Mouse (Mus musculus): Measurements from ENCODE around the gene Megf11.
"Not testable (repeated sequence)": the region's sequence is repeated elsewhere in the genome, so short reads cannot be mapped to it uniquely, and the experiment has no call there.

The Megf11 gene

DNA sequence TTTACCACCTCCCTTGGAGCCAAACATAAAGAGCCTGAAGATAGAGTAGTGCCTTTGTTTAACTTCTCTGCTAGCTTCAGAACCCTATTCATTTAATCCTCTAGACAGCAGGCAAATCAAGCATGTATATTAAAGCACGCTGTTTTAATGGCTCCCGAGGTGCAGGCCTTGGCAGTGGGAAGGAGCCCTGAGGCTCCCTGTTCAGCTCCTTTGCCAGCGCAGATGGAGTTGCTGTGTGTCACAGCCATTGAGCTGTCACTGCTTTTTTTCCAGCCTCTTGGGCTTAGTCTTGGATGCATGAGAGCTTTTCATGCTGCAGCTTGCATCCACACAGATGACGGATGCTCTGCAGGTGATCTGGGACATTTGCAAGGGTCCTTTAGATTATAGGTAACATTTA is 81.1 kb downstream of the Megf11 start:
- DNase-seq (ENCODE audit: low spot score): no peak

DNA sequence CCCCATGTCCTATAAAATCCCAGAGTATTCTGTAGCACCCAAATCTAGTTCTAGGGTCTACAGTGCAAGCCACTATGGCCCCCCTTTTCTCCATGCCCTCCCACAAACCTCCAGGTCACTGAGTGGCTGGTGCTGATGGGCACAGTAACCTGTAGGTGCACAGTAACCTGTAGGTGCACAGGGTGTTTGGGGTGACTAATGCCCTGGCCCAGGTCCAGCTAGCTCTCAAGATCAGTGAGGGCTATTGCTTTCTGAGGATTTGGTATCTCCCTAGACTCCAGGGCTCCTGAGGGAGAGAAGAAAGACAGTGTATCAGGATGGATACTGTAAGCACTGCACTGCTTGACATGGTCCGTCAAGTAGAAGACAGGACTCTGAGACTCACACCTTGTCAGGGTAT is 85.4 kb downstream of the Megf11 start:
- no peak for DNase-seq (ENCODE audit: low spot score)

DNA sequence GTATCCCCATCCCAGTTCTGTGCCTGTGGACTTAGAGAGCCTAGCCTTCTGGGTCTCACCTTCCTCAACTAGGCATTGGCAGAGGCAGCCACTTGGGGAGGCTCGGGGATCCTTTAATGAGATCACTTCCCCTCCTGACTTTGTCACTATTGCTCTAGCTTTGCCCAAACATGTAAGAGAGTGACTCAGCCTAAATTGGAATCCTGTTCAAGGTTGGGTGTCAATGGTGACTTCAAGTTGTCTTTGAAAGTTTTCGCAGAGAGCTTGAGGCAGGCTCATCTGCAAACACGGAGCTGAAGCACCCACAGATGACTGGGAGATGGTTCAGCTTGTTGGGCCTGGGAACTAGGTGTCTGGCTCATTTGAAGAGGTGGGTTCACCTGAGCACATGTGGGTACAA is 85.9 kb downstream of the Megf11 start:
- DNase-seq (ENCODE audit: low spot score): no peak

DNA sequence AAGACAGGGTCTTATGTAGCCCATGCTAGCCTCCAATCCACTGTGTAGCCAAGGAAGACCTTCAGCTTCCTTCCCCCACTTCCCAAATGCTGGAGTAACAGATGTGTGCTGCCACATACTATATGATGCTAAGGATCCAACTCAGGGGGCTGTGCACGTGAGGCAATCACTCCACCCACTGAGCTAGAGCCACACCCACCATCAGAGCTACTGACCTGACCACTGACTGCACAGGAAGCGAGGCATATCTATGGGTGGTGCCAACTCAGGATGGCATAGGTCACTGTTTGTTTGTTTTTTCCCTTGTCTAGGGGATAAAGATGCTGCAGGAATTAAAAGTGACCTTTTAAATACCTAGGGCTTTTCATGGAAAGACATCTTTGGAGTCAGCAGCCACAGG is 86.7 kb downstream of the Megf11 start:
- peak; percentile 40 for DNase-seq (ENCODE audit: low spot score)

DNA sequence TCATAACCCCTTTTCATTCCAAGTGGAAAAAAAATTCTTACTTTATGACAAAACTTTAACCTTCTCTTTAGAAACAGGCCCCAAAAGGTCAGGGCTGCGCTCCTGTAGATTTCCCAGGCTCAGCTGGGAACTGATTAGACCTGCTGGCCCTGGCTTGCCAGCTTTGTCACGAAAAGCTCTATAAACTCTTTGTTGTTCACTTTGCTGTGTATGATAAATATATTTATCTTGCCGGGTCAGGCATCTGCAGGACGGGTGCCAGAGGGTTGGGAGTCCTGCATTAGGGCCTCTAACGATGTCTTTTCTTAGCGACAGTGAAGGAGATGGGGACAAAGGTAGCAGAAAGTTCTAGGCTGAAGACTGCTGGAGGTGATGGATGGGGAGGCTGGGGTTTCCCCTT is 87.3 kb downstream of the Megf11 start:
- peak; percentile 41 for DNase-seq (ENCODE audit: low spot score)

DNA sequence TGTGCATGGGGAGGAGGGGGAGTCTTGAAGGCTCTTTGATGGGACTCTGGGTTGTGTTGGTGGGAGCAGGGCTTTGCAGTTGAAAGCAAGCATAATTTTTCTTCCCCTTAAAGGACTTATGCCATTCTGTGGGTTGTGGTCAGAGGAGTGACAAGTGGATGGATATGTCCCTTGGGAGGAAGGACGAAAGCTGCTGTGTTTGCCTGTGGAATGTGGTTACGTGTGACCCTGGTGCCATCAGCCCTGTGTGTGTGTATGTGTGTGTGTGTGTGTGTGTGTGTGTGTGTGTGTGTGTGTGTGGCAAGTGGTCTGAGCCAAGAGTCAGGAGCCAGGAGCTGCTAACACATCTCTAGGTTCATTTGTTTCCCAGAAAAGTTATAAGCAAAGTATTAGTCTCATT is 87.7 kb downstream of the Megf11 start:
- peak; percentile 9 for DNase-seq (ENCODE audit: low spot score)

DNA sequence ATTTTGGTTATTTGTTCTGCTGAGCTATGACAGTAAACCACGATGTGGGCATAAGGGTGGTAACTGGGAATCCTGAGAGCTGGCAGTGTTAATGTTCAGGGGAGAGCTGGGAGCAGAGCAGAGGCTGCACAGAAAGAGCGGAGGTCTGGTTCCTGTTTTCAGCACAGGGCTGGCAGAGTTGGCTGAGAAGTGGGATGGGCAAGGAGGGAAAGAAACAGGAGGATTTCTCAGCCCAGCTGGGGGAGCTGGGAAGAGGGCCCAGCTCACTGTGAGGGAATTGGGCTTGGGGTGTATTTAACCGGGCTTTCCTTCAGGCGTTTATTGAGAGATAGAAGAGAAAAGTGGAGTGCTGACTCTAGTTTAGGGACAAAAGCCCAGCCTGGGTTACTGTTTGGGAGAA is 88.3 kb downstream of the Megf11 start:
- DNase-seq (ENCODE audit: low spot score): no peak

DNA sequence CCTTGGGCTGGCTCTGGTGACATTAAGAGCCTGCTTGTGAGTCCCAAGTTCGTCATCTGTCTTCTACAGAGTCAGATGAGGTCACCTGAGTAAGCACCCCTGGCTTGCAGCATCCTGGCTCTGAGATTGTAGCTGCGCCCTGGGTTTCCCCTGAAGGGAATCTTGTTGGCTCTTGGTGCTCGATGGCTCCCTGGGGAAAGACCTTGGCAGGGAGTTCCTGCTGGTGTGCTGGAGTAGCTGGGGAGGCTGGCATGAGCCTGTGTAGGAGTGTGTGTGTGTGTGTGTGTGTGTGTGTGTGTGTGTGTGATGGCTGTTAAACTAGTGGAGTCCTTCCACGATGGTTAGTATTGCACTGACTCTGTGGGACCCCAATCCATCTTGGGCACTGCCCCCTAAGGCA is 88.7 kb downstream of the Megf11 start:
- DNase-seq (ENCODE audit: low spot score): no peak

DNA sequence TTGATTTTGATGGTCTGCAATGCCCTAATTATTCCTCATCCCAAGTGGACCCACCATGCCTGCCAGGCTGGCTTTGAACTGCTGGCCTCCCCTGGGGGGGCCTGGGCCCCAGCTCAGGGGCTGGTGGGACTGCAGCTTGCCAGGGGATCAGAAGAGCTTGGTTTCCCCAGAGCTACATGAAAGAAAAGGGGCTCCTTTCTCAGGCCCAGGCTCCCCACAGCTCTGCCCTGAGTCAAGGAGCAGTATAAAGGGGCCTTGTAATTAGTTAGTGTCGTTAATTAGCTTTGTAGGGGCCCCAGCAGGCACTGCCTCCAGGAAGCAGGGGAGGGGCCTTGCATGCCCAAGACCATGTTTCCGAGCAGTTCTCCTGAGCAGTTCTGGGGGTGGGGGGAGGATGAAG is 90.5 kb downstream of the Megf11 start:
- no peak for DNase-seq (ENCODE audit: low spot score)

DNA sequence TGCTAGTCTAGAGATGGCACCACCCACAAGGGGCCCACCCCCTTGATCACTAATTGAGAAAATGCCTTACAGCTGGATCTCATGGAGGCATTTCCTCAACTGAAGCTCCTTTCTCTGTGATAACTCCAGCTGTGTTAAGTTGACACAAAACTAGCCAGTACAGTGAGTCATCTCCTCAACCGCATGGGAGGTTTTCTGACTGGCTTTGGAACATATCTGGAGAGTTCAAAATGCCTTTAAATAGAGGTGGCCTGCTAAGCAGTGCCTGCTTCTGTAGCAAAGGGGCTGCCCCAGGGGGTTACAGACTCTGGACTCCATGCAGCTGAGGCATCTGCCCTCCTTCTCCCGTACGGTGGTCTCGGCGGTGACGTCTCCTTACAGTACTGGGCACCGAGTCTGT is 92.0 kb downstream of the Megf11 start:
- DNase-seq (ENCODE audit: low spot score): not testable (repeated sequence)

DNA sequence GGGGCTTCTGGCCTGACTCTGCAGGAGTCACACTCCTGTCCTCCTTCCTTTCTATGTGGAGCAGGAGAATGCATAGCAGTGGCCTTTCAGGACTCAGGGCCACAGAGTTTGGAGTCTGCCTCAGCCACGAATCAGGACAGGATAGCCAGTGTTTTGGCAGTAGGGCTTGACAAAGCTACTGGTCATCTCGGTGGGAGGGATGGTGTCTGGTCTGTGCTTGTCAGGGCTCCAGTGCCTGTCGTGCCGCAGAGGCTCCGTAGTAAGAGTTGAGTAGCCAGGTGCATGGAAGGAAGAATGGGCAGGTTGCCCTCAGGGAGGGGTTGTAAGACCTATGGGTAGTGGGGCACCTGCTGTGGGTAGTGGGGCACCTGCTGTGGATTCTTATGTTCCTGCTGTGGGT is 96.7 kb downstream of the Megf11 start:
- DNase-seq (ENCODE audit: low spot score): no peak

DNA sequence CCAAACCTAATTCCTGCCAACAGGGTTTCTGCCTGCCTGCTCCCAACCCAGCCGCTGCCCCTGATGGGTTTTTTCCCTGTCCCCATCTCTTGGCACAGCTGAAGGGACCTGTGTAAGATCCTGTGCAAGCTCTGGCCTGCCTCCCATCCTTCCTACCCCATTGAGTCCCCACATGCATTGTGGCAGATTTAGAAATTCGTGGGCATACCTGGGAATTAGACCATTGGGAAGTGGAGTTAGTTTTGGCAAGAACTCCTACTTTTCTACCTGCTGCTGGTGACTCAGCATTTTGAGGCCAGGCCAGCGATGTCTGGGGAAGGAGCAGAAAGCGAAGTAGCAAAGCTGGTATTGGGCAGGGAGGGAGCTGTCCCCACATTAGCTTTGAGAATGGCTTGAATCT is 102.0 kb downstream of the Megf11 start:
- DNase-seq (ENCODE audit: low spot score): no peak

DNA sequence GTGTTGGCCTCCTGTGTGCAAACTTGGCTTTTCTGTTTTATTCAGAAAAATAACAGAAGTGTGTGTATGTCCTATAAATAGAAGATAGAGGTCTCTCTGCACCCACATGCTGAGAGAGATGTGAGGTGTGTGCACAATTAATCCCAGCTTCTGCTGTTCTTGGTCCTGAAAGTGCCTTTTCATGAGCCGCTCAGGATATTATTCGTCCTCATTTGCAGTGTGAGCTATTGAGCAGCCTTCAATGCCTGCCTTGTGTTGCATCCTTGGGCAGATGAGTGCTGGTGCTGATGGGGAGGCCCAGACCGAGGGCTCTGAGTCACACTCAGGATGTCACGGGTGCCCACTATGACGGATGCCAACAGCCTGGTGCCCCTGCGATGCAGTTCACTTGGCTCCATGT is 109.2 kb downstream of the Megf11 start:
- DNase-seq (ENCODE audit: low spot score): no peak

DNA sequence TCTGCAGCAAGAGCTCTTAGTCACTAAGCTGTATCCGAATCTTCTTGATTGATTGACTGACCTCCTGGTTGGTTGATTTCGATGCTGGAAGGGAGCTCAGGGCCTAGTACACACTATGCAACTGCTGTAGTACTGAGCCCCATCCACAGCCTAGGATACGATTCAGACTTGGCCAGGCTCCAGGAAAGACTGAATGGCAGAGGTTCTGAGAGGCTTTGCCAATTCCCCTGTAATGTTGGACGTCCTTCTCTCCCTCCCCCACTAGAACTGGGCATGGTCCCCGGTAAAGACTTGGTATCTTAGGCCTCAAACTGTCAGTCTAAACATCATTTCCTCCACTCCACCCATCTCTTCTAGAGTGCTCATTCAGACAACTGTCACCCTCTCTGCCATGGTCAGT is 113.5 kb downstream of the Megf11 start:
- no peak for DNase-seq (ENCODE audit: low spot score)

DNA sequence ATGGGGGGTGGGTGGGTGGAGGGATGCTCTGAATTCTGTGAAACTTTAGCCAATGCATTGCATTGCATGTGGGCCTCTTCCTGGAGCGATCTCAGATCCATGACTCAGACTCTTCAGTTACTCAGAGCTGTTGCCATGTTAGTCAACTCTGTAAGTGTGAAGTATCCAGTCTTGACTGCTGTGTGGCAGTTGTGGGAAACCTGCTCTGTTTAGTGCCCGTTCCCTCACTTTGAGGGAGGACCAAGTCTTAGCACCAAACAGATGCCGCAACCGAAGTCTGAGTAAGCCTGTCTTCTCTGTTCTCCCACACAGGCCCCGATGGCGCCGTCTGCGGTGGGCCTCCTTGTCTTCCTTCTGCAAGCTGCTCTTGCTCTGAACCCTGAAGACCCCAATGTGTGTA is 115.8 kb downstream of the Megf11 start:
- no peak for DNase-seq (ENCODE audit: low spot score)

DNA sequence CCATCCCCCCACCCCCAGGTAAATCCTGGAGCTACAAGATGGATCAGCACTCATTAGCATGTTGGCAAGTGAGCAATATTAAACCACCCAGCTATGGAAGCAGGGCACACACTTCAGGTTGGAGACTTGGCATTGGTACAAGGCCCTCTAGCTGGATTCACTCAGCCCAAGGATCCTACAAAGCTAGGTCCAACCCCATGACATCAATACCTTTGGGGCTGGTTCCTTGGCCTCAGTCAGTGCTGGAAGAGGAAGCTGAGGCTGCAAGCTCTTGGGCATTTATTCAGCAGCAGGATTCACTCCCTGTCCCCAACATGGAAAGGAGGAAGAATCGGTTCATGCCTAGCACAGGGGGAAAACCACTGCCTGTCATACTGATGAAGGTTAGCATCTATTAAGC is 118.6 kb downstream of the Megf11 start:
- DNase-seq (ENCODE audit: low spot score): no peak

DNA sequence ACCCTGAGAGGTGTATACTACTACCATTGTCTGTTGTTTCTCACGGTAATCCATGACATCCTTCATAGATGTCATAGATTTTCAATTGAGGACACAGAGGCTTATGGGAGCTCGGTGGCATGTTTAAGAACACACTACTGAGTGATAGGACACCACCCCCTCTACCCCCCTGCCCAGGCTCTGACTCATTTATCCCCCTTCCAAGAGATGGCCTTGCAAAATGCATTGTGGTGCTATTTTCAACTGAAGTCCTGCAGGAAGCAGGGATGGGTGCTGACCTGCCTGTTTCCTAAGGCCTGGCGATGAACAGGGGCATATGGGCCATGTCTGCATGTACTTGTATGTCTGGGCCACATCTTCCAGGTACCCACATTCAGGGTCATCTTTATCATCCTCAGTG is 119.0 kb downstream of the Megf11 start:
- DNase-seq (ENCODE audit: low spot score): no peak

DNA sequence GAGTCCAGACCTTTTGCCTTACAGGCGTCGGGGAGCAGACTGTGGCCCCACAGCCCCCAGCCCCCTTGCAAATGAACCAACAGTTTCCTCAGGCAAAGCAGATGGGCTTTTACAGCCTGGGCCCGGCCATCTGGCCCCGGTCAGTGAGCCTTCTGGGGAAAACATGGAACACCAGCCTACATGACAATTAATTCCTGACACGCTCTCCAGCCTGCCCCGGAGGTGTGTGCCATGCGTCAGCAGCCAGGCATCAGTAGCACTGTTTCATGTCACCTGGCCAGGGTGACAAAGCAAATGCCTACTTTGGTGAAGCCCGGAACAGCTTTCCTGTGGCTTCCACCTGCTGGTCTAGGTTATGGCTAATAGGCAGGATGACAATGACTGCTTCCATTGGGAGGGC is 119.5 kb downstream of the Megf11 start:
- no peak for DNase-seq (ENCODE audit: low spot score)

DNA sequence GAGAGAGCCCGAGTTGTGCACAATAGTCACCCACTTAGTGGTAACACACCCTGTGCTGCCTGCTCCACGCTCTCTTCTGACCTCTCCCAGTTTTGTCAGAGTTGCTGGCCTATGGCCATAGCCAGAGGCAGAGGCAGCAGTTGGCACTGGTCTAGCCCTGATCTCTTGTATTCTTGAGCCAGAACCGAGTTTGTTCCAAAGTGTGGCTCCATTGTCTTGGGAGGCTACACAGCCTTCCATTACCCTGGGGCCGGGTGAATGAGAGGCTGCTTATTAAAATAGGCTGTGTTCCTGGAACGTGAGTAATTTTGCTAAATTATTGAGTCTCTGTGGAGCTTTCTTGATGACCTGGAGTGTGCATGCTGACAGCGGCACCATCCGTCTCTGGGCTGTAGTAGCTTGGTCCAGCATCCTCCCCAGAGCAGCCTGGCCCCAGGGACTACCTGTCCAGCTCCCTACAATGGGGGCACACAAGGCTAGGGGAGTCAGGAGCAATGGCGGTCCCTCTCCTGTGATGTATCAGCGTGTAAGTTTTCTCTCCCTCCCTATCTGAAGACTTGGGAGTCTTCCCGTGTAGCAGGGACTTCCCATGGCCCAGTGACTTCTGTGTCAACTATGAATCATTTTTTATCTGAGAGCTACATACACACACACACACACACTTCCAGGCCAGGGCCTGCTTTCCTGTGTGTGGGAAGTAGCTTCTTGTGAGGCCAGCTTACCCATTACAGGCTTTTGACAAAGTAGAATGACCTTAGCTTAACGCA is 121.2 kb downstream of the Megf11 start:
- DNase-seq (ENCODE audit: low spot score): no peak

DNA sequence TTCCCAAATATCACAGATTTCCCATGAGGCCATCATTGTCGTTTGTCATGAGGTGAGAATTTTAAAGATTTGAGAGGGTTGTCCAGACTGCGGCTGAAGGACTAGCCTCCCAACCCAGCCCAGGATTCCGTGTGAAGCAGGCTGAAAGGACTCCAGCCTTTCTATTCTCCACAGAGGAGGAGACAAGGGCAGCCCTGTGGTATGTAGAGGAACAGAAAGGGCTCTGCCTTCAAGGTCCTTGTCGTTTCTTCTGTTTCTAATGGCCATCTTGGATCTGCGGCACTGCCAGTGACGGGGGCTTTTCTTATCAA is 121.7 kb downstream of the Megf11 start:
- DNase-seq (ENCODE audit: low spot score): no peak

DNA sequence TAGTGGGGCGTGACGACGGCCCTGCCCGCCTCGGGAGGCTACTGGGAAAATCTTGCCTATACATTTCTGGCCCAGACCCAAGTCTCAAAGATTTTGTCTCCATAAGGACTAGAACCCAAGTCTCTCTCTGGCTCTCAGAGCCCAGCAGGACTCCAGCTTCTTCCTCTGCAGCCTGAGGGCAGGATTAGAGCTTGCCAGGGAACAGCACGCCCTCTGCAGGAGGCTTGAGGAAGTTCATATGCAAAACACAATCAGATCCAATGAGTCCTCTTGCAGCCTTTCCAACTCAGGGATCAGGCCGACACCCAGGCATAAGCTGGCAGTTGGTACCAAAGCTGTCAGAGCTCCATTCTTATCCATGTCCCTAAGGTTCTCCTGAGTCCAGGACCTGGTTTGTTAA is 122.6 kb downstream of the Megf11 start:
- DNase-seq (ENCODE audit: low spot score): no peak

DNA sequence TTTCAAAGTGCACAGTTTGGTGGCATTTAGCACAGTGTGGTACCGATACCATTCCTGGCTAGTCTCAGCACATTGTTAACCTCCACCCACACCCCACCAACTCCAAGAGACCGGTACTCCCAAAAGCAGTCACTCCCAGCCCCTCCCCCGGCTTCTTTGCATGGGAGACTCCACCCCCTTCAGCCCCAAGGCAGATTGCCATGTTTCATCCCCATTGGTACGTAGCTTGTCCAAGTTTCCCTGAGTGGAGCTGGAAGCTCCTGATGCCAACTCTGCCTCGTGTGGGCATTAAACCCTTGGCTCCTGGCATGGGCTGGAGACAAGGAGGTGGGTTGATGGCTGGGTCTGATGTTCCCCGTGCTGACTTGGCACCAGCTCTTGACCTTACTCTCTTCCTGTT is 129.4 kb downstream of the Megf11 start:
- DNase-seq (ENCODE audit: low spot score): no peak

DNA sequence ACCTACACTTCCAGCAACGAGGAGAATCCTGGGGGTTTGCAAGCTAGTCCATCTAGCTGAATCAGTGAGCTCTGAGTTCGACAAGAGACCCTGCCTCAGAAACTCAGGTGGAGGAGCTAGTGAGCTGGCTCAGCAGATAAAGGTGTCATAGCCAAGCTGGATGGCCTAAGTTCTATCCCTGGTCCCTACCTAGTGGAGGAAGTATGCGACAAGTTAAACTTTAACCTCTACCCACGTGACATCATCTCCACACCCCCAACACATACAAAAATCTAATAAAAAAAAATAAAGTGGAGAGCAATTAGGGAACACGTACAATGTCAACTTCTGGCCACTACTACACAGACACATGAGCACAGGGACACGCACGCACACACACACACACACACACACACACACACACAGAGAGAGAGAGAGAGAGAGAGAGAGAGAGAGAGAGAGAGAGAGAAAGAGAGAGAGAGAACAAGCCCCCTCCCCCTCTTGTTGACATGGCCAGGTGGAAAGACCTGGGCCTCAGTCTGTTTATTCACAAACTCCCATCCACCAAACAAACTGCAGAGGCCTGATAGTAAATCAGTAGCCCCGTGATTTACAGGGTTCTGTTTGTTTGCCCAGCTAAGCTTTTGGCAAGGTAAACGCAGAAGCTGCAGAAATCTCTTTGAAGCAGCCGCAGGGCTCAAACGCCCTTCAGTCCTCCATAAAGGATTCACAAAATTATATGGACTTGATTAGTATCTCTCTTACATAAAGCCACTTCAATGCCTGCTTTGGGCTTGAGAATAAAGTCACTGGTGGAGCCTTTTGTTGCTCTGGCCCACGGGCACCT is 134.7 kb downstream of the Megf11 start:
- DNase-seq (ENCODE audit: low spot score): no peak

DNA sequence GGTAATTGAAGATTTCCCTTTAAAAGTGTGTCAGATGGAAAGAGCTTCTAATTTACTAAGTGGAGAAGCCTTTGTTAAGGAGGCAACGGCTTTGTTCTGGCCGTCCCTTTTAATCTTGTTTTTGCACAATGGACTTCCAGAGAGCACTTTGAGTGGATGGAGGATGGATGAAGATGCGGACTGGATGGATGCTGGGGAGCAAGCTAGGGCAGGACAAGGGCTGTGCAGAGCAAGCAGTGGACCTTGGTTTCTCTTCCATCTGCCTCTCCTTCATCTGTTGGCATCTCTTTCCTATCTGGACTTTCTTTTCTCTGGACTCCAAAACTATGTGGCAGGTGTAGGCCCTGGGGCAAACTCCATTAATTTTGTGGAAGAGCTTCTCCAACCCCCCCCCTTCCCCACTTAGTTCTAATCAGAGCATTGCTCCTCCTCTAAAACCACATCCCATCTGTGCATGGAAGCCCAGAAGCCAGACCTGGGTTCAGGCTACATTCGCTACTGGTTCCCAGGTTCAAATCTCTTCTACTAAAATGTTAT is 135.4 kb downstream of the Megf11 start:
- DNase-seq (ENCODE audit: low spot score): no peak
